Mouse (Mus musculus): ENCODE measurements around the gene Gm17655.
A peak's percentile ranks its signal among the peaks of the same experiment; 100 is the strongest.
"Not testable (repeated sequence)": the region's sequence is repeated elsewhere in the genome, so short reads cannot be mapped to it uniquely, and the experiment has no call there.

Gm17655 gene

DNA sequence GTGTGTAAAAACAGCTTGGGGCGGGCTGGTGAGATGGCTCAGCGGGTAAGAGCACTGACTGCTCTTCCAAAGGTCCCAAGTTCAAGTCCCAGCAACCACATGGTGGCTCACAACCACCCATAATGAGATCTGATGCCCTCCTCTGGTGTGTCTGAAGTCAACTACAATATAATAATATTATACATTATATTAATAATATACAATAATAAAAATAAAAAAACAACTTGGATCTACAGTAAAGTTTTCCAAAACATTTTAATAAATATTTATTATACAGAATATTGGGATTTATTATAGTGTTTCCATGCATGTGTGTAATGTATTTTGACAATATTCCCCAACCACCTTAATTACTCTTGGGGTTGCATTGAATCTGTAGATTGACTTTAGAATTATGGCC lies at the start of gene Gm17655:
Gm17655 (minus strand) TSS at position 101 of the 400 bp plus-strand sequence.
- DNase-seq (ENCODE audit: low spot score in 2 of 2): not testable (repeated sequence)

DNA sequence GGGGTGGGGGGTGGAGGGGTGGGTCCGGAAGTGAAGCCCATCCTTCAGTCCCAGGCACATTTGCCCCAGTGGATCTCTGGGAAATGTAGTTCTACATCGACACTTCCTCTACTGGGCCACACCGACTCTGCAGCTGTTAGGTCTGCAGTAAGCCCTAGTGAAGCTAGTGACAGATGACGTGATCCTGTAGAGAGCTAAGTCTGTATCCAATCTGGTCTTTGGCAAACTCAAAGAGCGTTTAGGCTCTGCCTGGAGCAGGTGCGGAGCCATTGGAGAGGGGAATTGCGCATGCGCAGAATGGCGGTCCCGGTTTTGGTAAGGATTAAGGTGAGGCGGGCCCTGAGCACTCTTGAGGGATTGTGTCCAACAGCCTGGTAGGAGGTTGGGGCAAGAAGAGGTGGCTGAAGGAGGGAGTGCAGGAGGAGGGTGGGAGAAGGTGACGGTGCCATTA lies 37.7 kb upstream of the Gm17655 start, which contains the start of gene Zfp605:
Zfp605 (plus strand) TSS at position 102 of the 451 bp plus-strand sequence.
- peak; percentile 87 to 89 for DNase-seq (ENCODE audit: low spot score in 2 of 2)

GRCm38 (mm10) chr5:110108305-110108628 lies 36.0 kb upstream of the Gm17655 start:
- DNase-seq (ENCODE audit: low spot score in 2 of 2): no peak

DNA sequence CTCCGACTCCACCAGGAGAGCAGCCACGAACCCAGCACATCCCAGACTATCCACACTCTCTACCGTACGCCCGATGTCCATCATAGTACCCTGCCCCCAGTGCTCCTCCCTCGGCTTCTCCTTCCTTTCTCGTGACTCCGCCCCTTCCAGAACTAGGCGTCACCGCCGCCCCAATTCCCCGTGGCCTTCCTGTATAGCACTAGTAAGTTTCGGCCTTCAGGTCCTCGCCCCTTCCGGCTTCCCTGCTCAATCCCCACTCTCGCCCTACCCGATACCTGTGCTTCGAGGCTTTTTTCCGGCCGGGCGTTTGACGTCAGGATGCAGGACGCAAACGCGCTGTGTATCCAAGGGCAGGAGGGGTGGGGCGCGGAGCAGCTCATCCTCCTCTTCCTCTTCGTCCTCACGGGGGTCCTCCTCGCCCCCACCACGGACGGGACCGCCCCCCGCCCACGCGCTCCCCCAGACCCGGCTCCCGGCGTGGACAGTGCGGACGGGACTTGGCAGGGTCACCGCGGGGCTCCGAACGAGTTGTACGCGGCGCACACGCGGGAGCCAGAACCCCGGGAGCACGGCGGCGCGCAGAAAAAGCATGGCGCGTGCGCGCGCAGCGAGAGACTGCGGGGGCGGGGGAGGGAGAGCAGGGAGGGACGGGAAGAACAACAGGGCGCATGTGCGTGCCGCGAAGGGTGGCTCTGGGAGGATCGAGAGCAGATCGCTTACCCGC lies 35.4 kb upstream of the Gm17655 start, which contains the start of gene Gtpbp6:
Gtpbp6 (minus strand) TSS at position 617 of the 724 bp plus-strand sequence.
- peak; percentile 91 to 93 for DNase-seq (ENCODE audit: low spot score in 2 of 2)

GRCm38 (mm10) chr5:110106901-110107564 lies 34.7 kb upstream of the Gm17655 start:
- peak; percentile 33 to 55 for DNase-seq (ENCODE audit: low spot score in 2 of 2)

- DNase-seq (ENCODE audit: low spot score in 2 of 2): peak; percentile 16 to 24
These were observed 34.0 kb upstream of the Gm17655 start for GRCm38 (mm10) chr5:110106140-110106871.

- DNase-seq (ENCODE audit: low spot score in 2 of 2): peak in 1 of 2 experiments; percentile 20
These were observed 32.5 kb upstream of the Gm17655 start for GRCm38 (mm10) chr5:110104616-110105380.

DNA sequence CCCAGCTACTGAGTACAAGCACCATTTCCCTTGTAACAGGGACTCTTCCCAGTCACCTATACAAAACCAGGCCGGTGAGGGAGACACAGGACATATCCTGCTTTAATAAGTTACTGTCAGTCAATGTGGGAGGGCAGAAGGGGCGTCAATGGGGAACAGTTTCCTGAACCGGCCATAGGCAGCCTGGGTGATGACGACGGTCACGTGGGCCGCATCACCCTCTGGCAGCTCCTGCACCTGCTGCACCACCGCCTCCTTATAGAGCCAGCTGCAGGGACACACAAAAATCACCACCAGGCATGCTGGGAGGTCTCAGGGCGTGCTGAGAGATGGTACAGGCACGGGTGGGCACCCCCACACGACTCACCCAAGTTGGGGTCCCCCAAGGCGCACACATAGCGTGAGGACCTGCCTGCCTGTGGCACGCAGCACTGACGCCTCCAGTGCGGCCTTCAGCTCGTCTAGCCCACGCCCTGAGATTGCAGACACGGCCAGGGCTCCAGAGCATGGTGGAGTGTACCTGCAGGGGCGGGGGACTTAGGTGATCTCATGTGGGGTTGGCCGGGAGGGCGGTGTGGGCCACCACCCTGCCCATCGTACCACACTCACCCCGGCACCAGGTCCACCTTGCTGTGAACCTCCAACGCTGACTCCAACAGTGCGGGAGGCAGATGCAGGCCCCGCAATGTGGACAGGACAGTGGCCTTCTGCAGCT lies 31.7 kb upstream of the Gm17655 start:
- DNase-seq (ENCODE audit: low spot score in 2 of 2): peak in 1 of 2 experiments; percentile 18

GRCm38 (mm10) chr5:110102853-110103625 lies 30.7 kb upstream of the Gm17655 start:
- DNase-seq (ENCODE audit: low spot score in 2 of 2): peak in 1 of 2 experiments; percentile 19

DNA sequence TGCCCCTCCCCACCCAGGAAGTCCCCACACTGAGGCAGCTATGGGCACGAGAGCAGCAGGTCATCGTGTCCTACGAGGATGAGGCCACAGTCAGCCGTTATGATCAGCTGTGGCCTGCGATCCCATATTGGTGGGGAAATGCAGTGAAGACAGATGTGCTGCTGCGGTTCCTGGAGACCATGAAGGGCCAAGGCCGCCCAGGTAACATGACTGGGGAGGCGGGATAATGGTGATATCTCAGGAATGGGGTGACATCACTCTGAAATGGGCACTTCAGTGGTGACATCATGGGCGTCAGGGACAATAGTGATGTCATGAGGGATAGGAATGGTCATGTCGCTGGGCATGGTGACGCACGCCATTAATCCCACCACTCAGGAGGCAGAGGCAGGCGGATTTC lies 30.1 kb upstream of the Gm17655 start:
- peak in 1 of 2 experiments; percentile 18 for DNase-seq (ENCODE audit: low spot score in 2 of 2)

DNA sequence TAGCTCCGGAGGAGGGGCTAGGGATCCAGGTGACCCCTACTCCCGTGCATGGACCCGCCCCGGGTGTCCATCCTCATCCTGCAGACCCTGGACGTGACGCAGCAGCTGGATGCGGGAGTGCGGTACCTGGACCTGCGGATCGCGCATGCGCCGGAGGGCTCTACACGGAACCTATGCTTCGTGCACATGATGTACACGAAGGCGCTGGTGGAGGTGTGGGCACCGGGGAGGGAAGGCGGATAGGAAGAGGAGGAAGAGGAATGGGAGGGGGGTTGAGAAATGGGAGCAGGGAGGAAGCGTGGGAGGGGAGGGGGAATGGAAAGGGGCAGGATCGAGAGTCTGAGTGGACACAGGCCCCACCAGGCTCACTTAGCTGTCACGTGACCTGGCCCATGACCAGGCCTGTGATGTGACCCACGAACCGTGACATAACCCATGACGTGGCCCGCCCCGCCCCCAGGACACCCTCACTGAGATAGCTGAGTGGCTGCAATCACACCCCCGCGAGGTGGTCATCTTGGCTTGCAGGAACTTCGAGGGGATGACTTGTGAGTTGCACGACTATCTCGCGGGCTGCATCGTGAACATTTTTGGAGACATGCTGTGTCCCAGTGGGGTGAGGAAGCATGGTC lies 29.5 kb upstream of the Gm17655 start:
- peak; percentile 64 to 76 for DNase-seq (ENCODE audit: low spot score in 2 of 2)

DNA sequence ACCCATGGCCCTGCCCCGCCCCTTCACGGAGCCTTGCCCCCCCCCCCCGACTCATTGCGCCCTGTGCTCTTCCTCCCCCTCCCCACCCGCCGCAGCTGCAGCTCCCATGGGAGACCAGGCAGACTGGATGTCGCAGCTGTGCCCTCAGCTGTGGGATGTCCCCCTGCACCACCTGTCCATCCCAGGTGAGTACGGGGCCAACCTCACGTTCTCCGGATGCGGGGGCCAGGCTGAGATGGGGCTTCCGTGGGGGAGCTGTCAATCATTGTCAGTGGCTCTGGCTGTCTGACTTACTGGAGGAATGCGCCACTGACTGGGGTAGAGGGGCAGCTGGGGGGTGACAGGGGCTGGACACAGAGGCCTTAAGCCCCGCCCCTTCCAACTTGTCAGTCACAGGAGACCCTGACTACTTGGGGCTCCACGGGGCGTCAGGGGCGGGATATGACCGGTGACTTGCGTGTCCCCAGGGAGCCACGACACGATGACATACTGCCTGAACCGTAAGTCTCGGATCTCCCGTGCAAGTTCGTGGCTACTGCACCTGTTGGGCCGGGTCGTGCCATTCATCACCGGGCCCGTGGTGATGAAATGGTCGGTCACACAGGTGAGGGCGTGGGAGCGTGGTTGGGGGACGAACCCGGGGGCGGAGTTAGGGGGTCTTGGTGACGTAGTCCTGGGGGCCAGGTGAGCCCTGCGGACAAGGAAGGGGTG lies 28.8 kb upstream of the Gm17655 start:
- peak; percentile 33 to 50 for DNase-seq (ENCODE audit: low spot score in 2 of 2)

DNA sequence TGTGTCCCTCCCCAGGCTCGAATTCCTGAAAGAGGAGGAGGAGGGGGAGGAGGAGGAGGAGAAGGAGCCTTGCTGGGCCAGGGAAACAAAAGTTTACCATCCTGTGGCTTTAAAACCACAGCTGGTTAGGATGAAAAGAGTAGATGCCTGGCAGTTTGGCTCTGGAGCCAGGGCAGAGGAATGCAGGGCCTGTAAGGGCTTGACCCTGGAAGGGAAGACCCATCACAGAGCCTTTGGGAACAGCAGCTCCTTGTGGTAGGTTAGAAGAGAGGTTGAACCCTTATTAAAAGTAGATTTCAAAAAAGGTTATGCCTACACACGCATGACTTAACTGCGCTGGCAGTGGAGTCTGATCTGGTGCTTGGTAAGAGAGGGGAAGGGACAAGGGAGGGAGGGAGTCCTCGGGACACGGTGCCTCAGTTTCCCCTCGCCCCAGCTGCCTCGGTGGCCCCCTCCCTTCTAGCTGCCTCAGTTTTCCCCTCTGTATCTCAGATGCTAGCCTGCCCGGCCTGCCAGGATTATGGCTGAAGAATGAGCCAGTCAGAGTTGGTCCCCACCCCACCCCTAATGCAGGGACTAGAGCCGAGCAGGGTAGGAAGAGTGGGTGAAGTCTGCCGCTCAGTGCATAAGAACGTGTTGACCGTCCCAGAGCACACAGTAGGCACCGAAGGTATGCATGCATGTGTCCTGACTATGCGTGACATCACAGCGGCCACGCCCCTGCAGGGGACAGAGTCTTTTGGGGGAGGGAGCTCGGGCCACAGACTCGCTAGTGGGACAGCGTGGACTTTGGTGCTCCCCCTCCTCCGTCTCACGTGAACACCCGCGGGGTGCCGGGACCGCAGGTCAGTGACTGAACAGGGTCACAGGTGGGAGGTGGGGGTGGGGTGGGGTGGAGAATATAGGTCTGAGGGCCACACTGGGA lies 27.6 kb upstream of the Gm17655 start, which contains the start of gene Plcxd1:
Plcxd1 (plus strand) TSS at position 314 of the 925 bp plus-strand sequence.
- DNase-seq (ENCODE audit: low spot score in 2 of 2): peak in 1 of 2 experiments; percentile 29

DNA sequence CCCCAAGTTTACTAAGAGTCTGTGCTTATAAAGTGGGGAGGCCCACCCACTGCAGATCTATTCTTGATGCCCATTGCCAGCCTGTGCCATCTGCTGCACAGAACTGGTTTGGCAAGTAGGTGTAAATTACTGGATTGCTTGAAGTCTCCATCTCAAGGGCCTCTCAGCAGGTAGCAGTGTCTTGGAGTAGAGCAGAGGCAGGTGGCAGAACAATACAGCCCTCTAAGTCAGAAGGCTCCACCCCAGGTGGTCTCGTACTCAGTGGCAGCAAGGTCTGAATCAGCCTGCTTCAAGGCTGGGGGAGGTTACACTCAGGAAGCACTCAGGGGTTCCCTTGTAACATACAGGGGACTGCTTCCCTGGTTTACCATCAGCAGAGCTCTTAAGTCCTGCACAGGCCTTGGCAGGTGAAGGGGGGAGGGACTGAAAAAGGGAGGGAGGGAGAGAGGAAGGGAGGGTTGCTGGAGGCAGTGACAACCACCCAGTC lies 26.7 kb upstream of the Gm17655 start:
- peak; percentile 14 to 26 for DNase-seq (ENCODE audit: low spot score in 2 of 2)

GRCm38 (mm10) chr5:110094847-110095213 lies 22.5 kb upstream of the Gm17655 start:
- no peak for DNase-seq (ENCODE audit: low spot score in 2 of 2)

DNA sequence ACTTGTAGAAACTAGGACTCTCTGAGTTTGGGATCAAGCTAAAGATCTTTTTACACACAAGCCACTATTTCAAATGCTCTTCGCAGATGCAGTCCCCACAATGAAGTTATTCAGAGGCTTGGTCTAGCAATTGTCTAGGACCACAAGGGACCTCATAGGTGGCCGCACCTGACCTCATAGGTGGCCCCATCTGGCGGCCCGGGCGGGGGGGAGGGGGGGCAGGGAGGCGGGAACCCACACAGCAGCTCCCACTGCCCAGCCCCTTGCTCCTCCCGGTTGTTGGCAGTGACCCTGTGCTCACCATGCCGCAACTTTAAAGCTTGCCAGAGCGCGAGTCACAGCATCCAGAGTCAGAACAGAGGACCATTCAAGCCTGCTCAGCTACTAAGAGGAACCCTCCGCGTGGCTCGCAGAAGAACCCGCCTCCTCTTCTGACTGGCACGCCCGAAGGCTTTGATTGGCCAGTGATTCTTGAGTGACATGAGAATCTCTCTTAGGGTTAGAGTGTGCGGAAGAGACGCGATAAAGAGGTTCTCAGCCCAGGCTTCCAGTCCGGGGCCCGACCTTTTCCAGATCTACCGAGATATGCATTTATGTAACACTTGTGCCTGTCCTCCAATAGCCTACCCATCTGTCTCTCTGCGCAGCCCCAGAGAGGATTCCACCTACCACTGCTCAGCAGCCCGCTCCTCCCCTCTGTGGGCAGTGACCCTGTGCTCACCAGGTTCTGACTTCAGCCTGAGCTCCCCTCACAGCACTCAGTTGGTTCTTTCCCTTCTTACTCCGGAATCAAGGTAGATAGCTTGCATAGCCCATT lies 21.9 kb upstream of the Gm17655 start, which contains the start of gene Gm35315:
Gm35315 (minus strand) TSS at position 391 of the 817 bp plus-strand sequence.
- DNase-seq (ENCODE audit: low spot score in 2 of 2): peak; percentile 84 to 85

DNA sequence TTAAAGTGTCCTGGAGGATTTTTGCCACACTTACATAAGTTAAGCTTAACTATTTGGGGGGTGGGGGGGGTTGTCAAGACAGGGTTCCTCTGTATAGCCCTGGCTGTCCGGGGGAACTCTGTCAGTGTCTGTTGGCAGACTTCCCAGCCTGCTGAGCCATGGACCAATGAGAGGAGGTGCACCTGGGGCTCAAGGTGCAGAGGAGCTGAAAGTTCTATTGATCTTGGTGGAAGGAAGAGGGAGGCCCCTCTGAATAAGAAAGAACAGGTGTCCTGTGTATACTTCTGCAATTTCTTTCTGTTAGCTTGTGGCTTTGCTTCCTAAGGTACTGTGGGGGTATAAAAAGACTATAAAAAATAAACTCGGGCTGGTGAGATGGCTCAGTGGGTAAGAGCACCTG lies 19.2 kb upstream of the Gm17655 start:
- DNase-seq (ENCODE audit: low spot score in 2 of 2): no peak

All from frontal cortex, postnatal 14 days (tissue).